Mouse (Mus musculus) cortical plate, adult 2 months (tissue): ENCODE data around the gene Hint2. TPM values are rescaled to one million over a fixed set of nuclear protein-coding genes. Genes with fewer than 3 reads are reported as not detected.
A peak's percentile ranks its signal among the peaks of the same experiment; 100 is the strongest.

ENCODE experiments used
- H3K27ac ChIP-seq: fragments of 200-500 bp; 2 replicates; pipeline ENCODE4 v1.5.1; 2012; ENCODE audit warnings: low read length, control low read depth, inconsistent platforms; ENCODE audit not compliant: insufficient read depth
- H3K4me1 ChIP-seq: fragments of 200-500 bp; 2 replicates; pipeline ENCODE4 v1.6.1; 2011; ENCODE audit warnings: low read length; ENCODE audit not compliant: control insufficient read depth, insufficient read depth
- H3K4me3 ChIP-seq: fragments of 200-500 bp; 2 replicates; pipeline ENCODE4 v1.5.1; 2011; ENCODE audit warnings: mild to moderate bottlenecking, low read length, control low read depth; ENCODE audit not compliant: insufficient read depth
- CTCF ChIP-seq: fragments of 200-500 bp; IDR thresholded peaks from 2 replicates; pipeline ENCODE4 v1.5.1; 2011; ENCODE audit warnings: mild to moderate bottlenecking, control low read depth, low read length; ENCODE audit not compliant: insufficient read depth; ENCODE audit errors: extremely low read depth
- POLR2A ChIP-seq: fragments of 200-500 bp; IDR thresholded peaks from 2 replicates; pipeline ENCODE4 v1.6.1; 2011; ENCODE audit warnings: mild to moderate bottlenecking, low read length, control low read depth; ENCODE audit not compliant: insufficient read depth; ENCODE audit errors: extremely low read depth
- polyA plus RNA-seq: library from polyadenylated mRNA; depleted of rRNA; stranded (reverse); fragments of >200 nt; gene quantifications from 2 replicates; pipeline ENCODE4 v1.2.3, GENCODE M21; 2012

Gene Hint2
- polyA plus RNA-seq, 1 experiment: 81.7 TPM

DNA sequence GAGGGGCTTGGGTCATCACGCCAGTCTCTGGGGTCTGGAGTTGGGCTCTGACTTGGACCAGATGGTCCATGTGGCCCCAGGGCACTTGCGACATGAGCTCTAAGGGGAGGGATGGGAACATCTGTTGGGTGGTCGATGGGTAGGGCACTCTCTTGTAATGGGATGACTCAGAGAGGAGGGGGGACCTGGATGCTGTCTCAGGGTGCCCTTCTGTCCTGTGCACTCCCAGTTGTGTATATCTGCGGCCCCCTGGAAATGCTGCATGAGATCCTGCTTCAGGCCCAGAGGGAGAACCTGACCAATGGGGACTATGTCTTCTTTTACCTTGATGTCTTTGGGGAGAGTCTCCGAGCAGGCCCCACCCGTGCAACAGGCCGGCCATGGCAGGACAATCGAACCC, 23.0 kb downstream of the Hint2 start:
- TF ChIP-seq POLR2A: no peak
- TF ChIP-seq CTCF: no peak
- H3K27ac ChIP-seq: no peak overlapping the region
- no peaks in the 10 kb centered on the region for H3K4me1 ChIP-seq
- no peak overlapping the region for H3K4me3 ChIP-seq

DNA sequence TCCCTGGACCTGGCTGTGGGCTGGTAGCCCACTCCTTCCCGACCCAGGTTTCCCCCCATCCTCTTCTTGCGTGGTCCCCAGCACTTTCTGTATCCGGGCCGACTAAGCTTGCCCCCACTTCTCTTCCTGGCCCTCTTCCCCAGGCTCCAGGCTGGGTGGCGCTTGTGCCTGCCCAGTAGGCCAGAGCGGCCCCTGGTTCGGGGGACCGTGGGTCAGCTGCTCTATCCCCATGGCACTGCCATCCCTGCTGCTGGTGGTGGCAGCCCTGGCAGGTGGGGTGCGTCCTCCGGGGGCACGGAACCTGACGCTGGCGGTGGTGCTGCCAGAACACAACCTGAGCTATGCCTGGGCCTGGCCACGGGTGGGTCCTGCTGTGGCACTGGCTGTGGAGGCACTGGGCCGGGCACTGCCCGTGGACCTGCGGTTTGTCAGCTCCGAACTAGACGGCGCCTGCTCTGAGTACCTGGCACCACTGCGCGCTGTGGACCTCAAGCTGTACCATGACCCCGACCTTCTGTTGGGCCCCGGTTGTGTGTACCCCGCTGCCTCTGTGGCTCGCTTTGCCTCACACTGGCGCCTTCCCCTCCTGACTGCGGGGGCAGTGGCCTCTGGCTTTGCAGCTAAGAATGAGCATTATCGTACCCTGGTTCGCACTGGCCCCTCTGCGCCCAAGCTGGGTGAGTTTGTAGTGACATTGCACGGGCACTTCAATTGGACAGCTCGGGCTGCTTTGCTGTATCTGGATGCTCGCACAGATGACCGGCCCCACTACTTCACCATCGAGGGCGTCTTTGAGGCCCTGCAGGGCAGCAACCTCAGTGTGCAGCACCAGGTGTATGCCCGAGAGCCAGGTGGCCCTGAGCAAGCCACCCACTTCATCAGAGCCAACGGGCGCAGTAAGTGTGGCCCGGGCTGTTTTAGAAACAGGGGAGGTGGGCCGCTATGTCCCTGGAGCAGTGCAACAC, 24.0 kb downstream of the Hint2 start:
- H3K27ac ChIP-seq: no peak overlapping the region
- no peaks in the 10 kb centered on the region for H3K4me1 ChIP-seq
- peak overlapping the region; percentile 83 for H3K4me3 ChIP-seq
- no peak for TF ChIP-seq POLR2A
- no peak for TF ChIP-seq CTCF

- Histone ChIP-seq H3K27ac (peak within 1 kb of the TSS; percentile 82; the same call in 1 of the 2 replicates), H3K4me1 (no peaks in the 10 kb centered on the region), H3K4me3 (peak within 1 kb of the TSS; percentile 83)
- TF ChIP-seq POLR2A (no peak), CTCF (no peak)
These were observed 25.0 kb downstream of the Hint2 start, which contains the start of gene Npr2 for GRCm38 (mm10) chr4:43631046-43631955. TSS of gene Npr2 (plus strand) at chr4:43631935.

GRCm38 (mm10) chr4:43630671-43631045, 25.6 kb downstream of the Hint2 start:
- TF ChIP-seq POLR2A (no peak), CTCF (no peak)
- H3K4me3 ChIP-seq: peak overlapping the region; percentile 83; the same call in 1 of the 2 replicates

GRCm38 (mm10) chr4:43630030-43630581, 26.2 kb downstream of the Hint2 start:
- H3K27ac ChIP-seq: no peak overlapping the region
- TF ChIP-seq POLR2A: peak; percentile 43; the same call in 1 of the 2 replicates
- peak; percentile 81 for TF ChIP-seq CTCF
- no peak overlapping the region for H3K4me3 ChIP-seq
- H3K4me1 ChIP-seq: no peaks in the 10 kb centered on the region

More at GRCm38 (mm10) chr4:43630671-43631045, 25.6 kb downstream of the Hint2 start:
- H3K4me1 ChIP-seq: no peaks in the 10 kb centered on the region
- H3K27ac ChIP-seq: no peak overlapping the region

DNA sequence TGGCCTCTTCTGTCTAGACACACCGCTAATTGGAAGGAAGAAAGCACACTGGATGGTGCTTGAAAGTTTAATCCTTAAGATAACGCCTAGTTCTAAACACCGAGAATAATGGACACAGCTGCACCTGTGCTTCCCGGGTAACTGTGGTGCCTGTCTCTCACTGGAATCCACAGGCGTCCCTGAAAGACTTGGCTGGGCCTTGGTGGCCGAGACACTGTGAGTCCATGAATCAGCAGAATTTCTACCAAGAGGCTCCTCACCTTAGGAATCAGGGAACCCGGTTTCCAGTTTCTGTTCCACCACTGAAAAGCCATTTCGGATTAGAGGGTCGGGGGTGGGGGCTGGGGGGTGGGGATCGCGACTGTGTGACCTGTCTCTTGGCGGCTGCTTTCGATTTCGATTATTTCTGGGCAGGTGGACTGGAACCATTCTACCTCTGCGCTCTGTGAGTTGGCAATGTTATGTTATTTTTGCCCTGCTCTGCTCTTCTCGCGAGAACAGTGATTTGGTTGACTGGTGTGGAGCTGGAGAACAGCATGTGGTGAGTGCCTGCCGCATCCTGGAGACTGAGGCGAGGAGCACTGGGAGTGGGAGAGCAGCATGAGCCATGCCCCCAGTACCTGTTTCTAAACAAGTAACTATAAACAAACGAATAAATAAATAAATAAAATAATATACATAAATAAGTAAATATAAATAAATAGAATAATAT, 27.0 kb downstream of the Hint2 start:
- no peak overlapping the region for H3K27ac ChIP-seq
- peak; percentile 40; the same call in 1 of the 2 replicates for TF ChIP-seq POLR2A
- TF ChIP-seq CTCF: no peak
- H3K4me1 ChIP-seq: no peaks in the 10 kb centered on the region
- H3K4me3 ChIP-seq: no peak overlapping the region

GRCm38 (mm10) chr4:43620146-43620778, 36.0 kb downstream of the Hint2 start:
- TF ChIP-seq CTCF: no peak
- no peak for TF ChIP-seq POLR2A

GRCm38 (mm10) chr4:43613060-43613730, 43.1 kb downstream of the Hint2 start:
- TF ChIP-seq CTCF: no peak
- no peak for TF ChIP-seq POLR2A
- Histone ChIP-seq H3K27ac (no peak overlapping the region), H3K4me3 (no peak overlapping the region), H3K4me1 (no peaks in the 10 kb centered on the region)

More at GRCm38 (mm10) chr4:43620146-43620778, 36.0 kb downstream of the Hint2 start:
- Histone ChIP-seq H3K4me1 (no peaks in the 10 kb centered on the region), H3K27ac (no peak overlapping the region), H3K4me3 (no peak overlapping the region)
